ENCODE assay signal across 25 mouse cellular contexts in the genomic region with DNA sequence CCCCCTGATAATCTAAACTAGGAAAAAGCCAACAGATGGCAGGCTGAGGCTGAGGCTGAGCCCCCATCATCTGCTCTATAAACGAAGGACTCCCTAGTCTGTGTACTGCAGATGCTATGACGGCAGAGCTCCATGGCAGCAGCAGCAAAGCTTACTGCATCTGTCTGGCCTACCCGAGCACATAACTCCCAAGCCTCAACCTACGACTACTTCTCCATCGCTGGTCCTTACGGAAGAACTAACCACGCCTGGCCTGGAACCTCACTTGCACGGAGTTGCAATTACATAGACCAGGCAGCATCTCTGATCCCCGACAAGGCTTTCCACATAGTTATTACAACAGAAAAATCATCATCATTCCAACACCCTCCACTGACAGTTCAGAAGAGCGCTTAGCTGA.
"Had no signal": no experiment of that assay in that cellular context is flagged by ENCODE, and none has a peak within 500 bp of the region (broad histone marks: within the 10 kb centered on the region; RNA-seq: fewer than 3 reads in every experiment).

No protein-coding gene starts in this region.

- H3K9me3 ChIP-seq: heart, embryonic 10.5 days; heart, embryonic 12.5 days; kidney, embryonic 15.5 days; limb, embryonic 10.5 days; limb, embryonic 12.5 days; liver, embryonic 13.5 days; liver, embryonic 15.5 days had no signal

- H3K27me3 ChIP-seq: heart, embryonic 12.5 days; kidney, embryonic 15.5 days; limb, embryonic 12.5 days; liver, embryonic 13.5 days; liver, embryonic 15.5 days had no signal

- H3K4me3 ChIP-seq: heart, embryonic 10.5 days; heart, embryonic 12.5 days; kidney, embryonic 15.5 days; left cerebral cortex, adult 2 months; limb, embryonic 10.5 days; limb, embryonic 12.5 days; liver, embryonic 13.5 days; liver, embryonic 15.5 days had no signal

- H3K9ac ChIP-seq: heart, embryonic 12.5 days; hindbrain, embryonic 14.5 days; kidney, embryonic 15.5 days; limb, embryonic 12.5 days; liver, embryonic 13.5 days; liver, embryonic 15.5 days had no signal

- H3K27ac ChIP-seq: heart, embryonic 10.5 days; hindbrain, embryonic 14.5 days; kidney, embryonic 15.5 days; kidney, postnatal 0 days; left cerebral cortex, adult 2 months; limb, embryonic 10.5 days; limb, embryonic 12.5 days; liver, embryonic 13.5 days; liver, embryonic 15.5 days had no signal

- H3K4me1 ChIP-seq: heart, embryonic 10.5 days; heart, embryonic 12.5 days; kidney, embryonic 15.5 days; limb, embryonic 10.5 days; limb, embryonic 12.5 days had no signal

- ATAC-seq: hindbrain, embryonic 16.5 days; intestine, embryonic 16.5 days had no signal

- DNase-seq: gastrocnemius, postnatal 14 days; gastrocnemius, postnatal 36 days; heart, adult 18-20 months; heart, postnatal 10 days; kidney, adult 11 months; kidney, adult 2 months; kidney, adult 9 months; kidney, postnatal 14 days; kidney, postnatal 36 days; layer of hippocampus, adult 9-11 months; liver; liver, embryonic 13.5 days; lung, adult 18-20 months had no signal

- H3K4me2 ChIP-seq: heart, embryonic 12.5 days; hindbrain, embryonic 14.5 days; kidney, embryonic 15.5 days; limb, embryonic 12.5 days; liver, embryonic 11.5 days; liver, embryonic 13.5 days; liver, embryonic 15.5 days had no signal
